12 mouse cellular contexts compared by ENCODE assay signal in the genomic region with DNA sequence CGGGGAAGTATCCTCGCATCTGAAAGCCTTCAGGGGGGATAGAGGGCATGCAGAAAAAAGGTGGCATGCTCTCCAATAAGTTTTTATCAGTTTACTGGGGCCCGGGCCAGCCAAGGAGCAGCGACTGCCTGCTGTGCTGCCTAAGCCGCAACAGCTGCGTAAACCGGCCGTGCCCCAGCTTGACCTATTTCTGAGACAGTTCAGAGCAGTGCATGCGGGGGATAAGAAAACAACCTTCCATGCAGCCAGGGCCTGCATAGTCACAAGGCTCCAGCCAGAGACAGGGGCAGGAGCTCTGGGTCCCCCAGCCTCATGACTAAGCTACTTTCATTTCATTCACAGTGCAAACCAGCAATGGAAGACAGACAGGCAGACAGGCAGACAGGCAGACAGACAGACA. TPM values are rescaled to one million over a fixed set of nuclear protein-coding genes. Genes with fewer than 3 reads are reported as not detected.
DNase-seq lines count a peak whose midpoint lies in the region; ATAC-seq and TF ChIP-seq lines count a peak whose summit lies in the region.
"Had no signal": no experiment of that assay in that cellular context is flagged by ENCODE, and none has a peak within 500 bp of the region (broad histone marks: within the 10 kb centered on the region; RNA-seq: fewer than 3 reads in every experiment).

No protein-coding gene starts in this region.

- H3K4me3 ChIP-seq in megakaryocyte, embryonic 14.5 days (replicated peaks): peak overlapping the region; percentile 89
- H3K4me3 ChIP-seq in intestine, postnatal 0 days (ENCODE audit: low read depth, low read length): peak overlapping the region; percentile 32
- peak overlapping the region; percentile 35 for H3K4me3 ChIP-seq in small intestine, adult 2 months (ENCODE audit: low read depth, low read length)

- TF ChIP-seq POLR2A in small intestine, adult 2 months (IDR thresholded peaks at IDR 0.05; ENCODE audit: low read depth, low read length): no peak

- WGBS in intestine, postnatal 0 days: 9% methylated on average over 9 of the region's 9 CpGs
- 11% methylated on average over 9 of the region's 9 CpGs for WGBS in small intestine, adult 2 months

- H3K36me3 ChIP-seq in megakaryocyte, embryonic 14.5 days (replicated peaks; ENCODE audit: low read length): no peaks in the 10 kb centered on the region
- no peaks in the 10 kb centered on the region for H3K36me3 ChIP-seq in intestine, postnatal 0 days (ENCODE audit: control insufficient read depth, insufficient read depth)
- H3K36me3 ChIP-seq in small intestine, adult 2 months (ENCODE audit: control insufficient read depth, insufficient read depth, low read length): no peaks in the 10 kb centered on the region

- no peak overlapping the region for H3K9ac ChIP-seq in intestine, postnatal 0 days (ENCODE audit: low read depth, low read length)

- DNase-seq in heart, adult 11 months: peak; percentile 59
- DNase-seq in heart, adult 9 months (ENCODE audit: low spot score in 2 of 2): no peak
- DNase-seq in thymus, postnatal 4 days: no peak
- DNase-seq in thymus, postnatal 0 days (ENCODE audit: low spot score): no peak
- DNase-seq: kidney, adult 2 months had no signal

- peak overlapping the region; percentile 49 for H3K4me2 ChIP-seq in intestine, postnatal 0 days (replicated peaks; ENCODE audit: low read depth)

- no peaks in the 10 kb centered on the region for H3K9me3 ChIP-seq in megakaryocyte, embryonic 14.5 days
- H3K9me3 ChIP-seq in intestine, postnatal 0 days (ENCODE audit: control insufficient read depth): no peaks in the 10 kb centered on the region

- H3K27ac ChIP-seq in intestine, postnatal 0 days (ENCODE audit: low read depth, low read length): no peak overlapping the region
- no peak overlapping the region for H3K27ac ChIP-seq in small intestine, adult 2 months (ENCODE audit: insufficient read depth, low read depth, low read length)

- H3K27me3 ChIP-seq in megakaryocyte, embryonic 14.5 days (replicated peaks): peaks cover 29% of the 10 kb centered on the region
- peaks cover 78% of the 10 kb centered on the region for H3K27me3 ChIP-seq in intestine, postnatal 0 days (replicated peaks; ENCODE audit: control insufficient read depth, insufficient read depth, low read length)
- peaks cover 27% of the 10 kb centered on the region for H3K27me3 ChIP-seq in small intestine, adult 2 months (ENCODE audit: control insufficient read depth, insufficient read depth, low read length)

- peaks cover 6% of the 10 kb centered on the region for H3K4me1 ChIP-seq in megakaryocyte, embryonic 14.5 days
- no peaks in the 10 kb centered on the region for H3K4me1 ChIP-seq in intestine, postnatal 0 days (replicated peaks; ENCODE audit: control insufficient read depth, insufficient read depth, low read length)
- no peaks in the 10 kb centered on the region for H3K4me1 ChIP-seq in small intestine, adult 2 months (ENCODE audit: control insufficient read depth, insufficient read depth, insufficient read length, low read length)

- TF ChIP-seq CTCF in intestine, postnatal 0 days (IDR thresholded peaks at IDR 0.05; ENCODE audit: low read depth): no peak
- no peak for TF ChIP-seq CTCF in small intestine, adult 2 months (IDR thresholded peaks at IDR 0.05; ENCODE audit: extremely low read depth, insufficient read length, insufficient replicate concordance, low read depth, low read length)

- ATAC-seq in megakaryocyte, adult 5-6 weeks (ENCODE audit: poor library complexity, severe bottlenecking): no peak
- no peak for ATAC-seq in intestine, postnatal 0 days
- ATAC-seq: lung, postnatal 0 days had no signal

RNA-seq across cellular contexts. Expression of gene Pax3, which starts 15.1 kb away (rescaled TPM):
- not detected in 2 replicates for polyA plus RNA-seq in megakaryocyte, embryonic 14.5 days (2012; ENCODE audit: insufficient read depth, low replicate concordance)
- not detected in 2 replicates for total RNA-seq in megakaryocyte, adult 5-6 weeks (2015)
- total RNA-seq in megakaryocyte, adult 5-6 weeks (2017): not detected in 2 replicates
- not detected in 2 replicates for polyA plus RNA-seq in intestine, postnatal 0 days (2015; fragmentation: Nextera tagmentation; extraction: Ambion mirVana)
- not detected in 2 replicates for polyA plus RNA-seq in small intestine, adult 2 months (2012; rRNA removed)
- 0.04 TPM in 1 of 2 replicates, not detected in the other for polyA plus RNA-seq in thymus, postnatal 0 days (2015; fragmentation: Nextera tagmentation; extraction: Ambion mirVana)
- total RNA-seq: left cerebral cortex, postnatal 10 days had no signal
- polyA plus RNA-seq: cortical plate, adult 2 months; lung, postnatal 0 days had no signal

Comparison
In these comparisons a context has a peak if more than half of its experiments do, and no peak if none do; other contexts are left out.
1. H3K4me3 ChIP-seq: peak in every context shown above with its lines; median percentile 89 in megakaryocyte, embryonic 14.5 days; 35 in small intestine, adult 2 months; 32 in intestine, postnatal 0 days.